Mouse (Mus musculus): ENCODE results near the gene Mad1l1.

DNA sequence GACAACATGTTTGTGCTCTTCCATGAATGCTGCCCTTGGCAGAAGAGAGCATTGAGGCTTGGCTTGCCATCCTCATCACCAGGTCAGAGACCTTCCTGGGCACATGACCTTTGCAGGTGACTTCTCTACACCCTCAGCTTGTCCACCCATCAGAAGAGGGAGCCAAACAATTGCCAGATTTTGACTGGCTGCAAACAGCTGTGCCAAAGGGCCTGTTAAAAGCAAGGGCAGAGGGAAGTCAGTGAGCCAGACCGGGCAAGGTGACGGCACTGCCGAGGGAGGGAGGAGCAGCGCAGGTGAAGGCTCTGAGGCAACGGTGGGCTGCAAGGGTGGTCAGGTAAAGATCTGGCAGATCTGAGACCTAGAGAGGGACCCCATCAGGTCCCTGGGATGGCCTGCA lies 141.3 kb downstream of the Mad1l1 start:
- TF ChIP-seq POLR2A (IDR thresholded peaks at IDR 0.05; ENCODE audit: low read depth, low read length) (no peak), CTCF (IDR thresholded peaks at IDR 0.05; ENCODE audit: extremely low read depth, insufficient read depth, insufficient read length, insufficient replicate concordance) (no peak)

Measured in spleen, adult 2 months (tissue).